Mouse (Mus musculus) MEL-GATA-1-ER (cell line): ENCODE measurements around the gene 1700003F12Rik.

Source experiments
- DNase-seq: peaks from one replicate; pipeline ENCODE4 v3.0.0-alpha.2; 2012; ENCODE audit warnings: low read depth; ENCODE audit errors: extremely low read depth

Gene 1700003F12Rik

DNA sequence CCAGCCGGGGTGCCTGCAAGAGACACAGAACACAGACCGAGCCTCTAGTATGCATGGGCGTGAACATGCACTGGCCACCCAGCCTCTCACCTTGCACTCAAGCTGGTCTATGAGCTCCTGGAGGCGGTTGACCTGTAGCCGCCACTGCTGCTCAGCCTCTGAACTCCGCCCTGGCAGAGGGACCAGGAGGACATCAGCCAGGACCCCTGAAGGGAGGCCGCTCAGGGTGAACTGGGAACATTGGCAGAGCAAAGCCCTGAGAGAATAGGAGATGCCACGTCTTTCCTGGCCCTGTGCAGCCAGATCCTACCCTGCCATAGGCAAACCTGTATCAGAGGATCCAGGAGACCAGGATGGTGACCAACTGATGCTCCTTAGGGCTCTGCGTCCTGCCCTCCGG is at the start of gene 1700003F12Rik:
TSS of gene 1700003F12Rik (plus strand) at position 375 of the 400 bp plus-strand sequence.
- no peak for DNase-seq

GRCm38 (mm10) chr2:154498571-154498970 is 48.3 kb upstream of the 1700003F12Rik start:
- no peak for DNase-seq

- DNase-seq, result no peak
Measured at GRCm38 (mm10) chr2:154499717-154500247, 47.1 kb upstream of the 1700003F12Rik start.

GRCm38 (mm10) chr2:154500758-154501157 is 46.1 kb upstream of the 1700003F12Rik start:
- DNase-seq, result no peak

DNA sequence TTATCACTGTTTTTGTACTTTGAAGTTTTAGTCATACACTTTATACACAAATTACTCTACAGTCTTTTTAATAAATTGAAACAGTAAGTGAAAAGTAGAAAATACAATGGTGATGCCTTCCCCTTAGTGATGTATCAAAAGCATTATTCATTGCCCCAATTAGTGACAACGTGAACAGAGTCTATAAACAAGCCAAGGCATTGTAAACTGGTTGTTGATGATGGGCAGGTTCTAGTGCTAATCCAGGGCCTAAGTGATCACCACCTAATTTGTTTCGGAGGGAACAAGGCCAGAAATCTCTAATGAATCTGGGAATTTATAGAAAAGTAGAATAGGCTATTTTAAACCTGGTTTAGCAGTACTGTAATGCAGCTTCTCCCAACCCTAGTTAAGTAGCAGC is 39.8 kb upstream of the 1700003F12Rik start:
- DNase-seq, result no peak

GRCm38 (mm10) chr2:154507566-154508283 is 39.2 kb upstream of the 1700003F12Rik start:
- DNase-seq, result no peak

- no peak for DNase-seq
Measured at GRCm38 (mm10) chr2:154508450-154508849, 38.4 kb upstream of the 1700003F12Rik start.

GRCm38 (mm10) chr2:154510141-154510540 is 36.7 kb upstream of the 1700003F12Rik start:
- no peak for DNase-seq

DNA sequence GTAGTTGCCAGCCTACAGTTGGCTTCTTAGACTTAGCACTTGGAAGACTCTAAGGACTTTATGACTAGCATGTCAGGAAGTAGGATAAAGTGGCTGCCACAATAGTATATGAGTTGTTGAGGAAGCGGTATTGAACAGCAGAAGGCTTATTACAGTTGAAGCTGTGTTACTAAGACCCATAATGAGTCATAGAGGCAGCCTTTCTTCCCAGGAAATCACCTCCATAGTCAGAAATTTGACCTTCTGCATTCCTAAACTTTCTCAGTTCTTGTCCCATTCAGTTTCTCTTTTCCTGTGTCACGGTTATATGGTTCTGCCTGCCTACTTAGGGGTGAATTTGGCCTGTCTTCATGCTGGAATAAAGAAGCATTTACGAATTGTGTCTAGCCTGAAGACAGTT is 29.9 kb upstream of the 1700003F12Rik start:
- no peak for DNase-seq

DNA sequence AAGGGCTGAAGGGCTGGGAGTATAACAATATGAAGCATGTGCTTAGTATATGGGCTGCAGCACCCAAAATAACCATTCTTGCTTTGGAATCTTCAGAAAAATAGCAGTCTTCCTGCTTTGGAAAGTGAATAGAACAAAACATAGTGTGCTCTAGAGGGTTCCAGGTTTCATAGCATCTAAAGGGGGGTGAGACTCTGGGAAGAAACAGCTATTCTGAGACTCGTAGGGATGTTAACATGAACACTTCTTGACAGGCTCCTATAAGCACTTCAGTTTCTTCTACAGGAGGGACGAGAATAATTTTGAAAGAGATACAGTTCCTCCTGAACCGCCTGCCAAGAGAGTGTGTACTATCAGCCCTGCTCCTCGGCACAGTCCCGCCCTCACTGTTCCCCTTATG is 29.5 kb upstream of the 1700003F12Rik start:
- DNase-seq, result no peak

DNA sequence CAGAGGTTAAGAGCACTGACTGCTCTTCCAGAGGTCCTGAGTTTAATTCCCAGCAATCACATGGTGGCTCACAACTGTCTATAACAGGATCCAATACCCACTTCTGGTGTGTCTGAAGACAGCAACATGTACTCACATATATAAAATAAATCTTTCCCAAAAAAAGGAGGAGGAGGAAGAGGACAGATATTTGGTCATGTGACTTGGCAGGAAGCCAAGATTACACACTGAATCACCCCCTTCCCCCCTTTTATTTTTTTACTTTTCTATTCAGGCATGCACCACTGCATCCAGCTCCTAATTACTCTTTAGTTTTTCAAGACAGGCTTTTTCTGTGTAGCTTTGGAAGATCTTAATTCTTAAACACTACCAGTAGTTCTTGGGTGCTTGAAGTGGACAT is 25.4 kb upstream of the 1700003F12Rik start:
- DNase-seq, result no peak

DNA sequence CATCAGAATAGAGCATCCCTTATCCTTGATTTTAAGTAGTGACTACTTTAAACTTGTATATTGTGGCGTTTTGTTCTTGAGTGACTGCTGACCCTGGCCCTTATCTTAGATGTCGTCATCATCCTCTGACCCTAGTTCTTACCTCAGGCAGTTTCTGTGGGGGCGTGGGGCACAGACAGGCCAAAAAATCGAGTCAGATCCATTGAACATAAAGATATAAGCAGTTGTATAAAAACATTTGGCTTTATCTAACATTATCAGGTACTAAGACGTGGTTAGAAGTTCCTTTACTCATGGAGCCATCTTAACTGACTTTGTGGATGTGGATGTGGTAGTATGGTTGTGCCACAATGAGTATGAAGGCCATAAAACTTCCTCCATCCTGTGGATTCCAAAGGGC is 24.6 kb upstream of the 1700003F12Rik start:
- no peak for DNase-seq

GRCm38 (mm10) chr2:154525285-154525684 is 21.6 kb upstream of the 1700003F12Rik start:
- no peak for DNase-seq

GRCm38 (mm10) chr2:154526531-154526930 is 20.4 kb upstream of the 1700003F12Rik start:
- no peak for DNase-seq

DNA sequence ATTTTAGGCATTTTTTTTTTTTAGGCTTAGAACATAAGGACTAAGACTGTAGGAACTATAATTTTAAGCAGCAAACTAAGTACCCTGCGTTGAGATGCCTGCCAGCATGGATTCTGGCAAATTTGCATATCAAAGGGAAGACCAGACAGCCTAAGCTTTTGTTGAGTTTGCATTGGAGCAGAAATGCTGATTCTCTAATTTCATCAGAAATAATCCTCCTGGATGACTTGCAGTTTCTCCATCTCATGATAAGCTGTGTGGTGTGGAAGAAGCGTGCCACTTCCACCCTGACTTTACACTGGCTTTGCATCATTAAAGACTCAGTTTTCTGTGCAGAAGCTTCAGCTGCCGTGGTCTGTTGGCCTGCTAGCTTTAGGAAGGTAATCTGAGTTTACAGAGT is 14.0 kb upstream of the 1700003F12Rik start:
- DNase-seq, result no peak

DNA sequence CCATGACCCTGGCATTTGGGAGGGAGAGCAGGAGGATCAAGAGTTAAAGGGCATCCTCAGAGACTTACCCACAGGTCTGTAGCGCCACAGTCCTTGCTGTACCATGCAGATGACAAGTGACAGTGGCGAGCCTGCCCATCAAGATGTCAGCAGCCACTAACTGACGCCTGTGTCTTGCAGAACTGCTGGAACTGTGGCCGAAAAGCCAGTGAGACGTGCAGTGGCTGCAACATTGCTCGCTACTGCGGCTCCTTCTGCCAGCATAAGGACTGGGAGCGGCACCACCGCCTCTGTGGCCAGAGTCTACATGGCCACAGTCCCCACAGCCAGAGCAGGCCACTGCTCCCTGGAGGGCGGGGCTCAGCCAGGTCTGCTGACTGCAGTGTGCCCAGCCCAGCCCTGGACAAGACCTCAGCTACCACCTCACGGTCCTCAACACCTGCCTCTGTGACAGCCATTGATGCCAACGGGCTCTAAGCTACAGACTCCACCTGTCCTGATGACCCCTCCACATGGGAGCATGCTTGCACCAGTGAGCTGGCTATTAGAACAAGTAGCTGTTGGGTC is 12.1 kb upstream of the 1700003F12Rik start:
- DNase-seq, result no peak

GRCm38 (mm10) chr2:154538310-154538709 is 8.6 kb upstream of the 1700003F12Rik start:
- no peak for DNase-seq

DNA sequence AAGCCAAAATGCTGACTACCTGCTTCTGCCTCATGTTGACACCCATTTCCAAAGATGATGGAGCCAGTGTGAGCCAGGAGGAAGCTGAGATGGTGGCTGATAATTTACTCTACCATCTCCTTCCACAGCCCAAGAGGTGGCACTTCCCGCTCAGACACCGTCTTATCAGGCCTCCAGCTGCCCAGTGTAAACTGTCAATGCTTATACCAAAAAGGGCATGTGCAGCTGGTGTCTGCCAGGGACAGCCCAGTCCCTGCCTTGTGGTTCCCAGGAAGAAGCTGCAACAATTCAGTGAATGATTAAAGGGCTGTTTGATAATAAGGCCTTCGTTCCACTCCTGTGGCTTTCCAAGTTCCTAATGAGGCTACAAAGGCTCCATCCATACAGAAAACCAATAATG is 8.2 kb upstream of the 1700003F12Rik start:
- DNase-seq, result no peak

DNA sequence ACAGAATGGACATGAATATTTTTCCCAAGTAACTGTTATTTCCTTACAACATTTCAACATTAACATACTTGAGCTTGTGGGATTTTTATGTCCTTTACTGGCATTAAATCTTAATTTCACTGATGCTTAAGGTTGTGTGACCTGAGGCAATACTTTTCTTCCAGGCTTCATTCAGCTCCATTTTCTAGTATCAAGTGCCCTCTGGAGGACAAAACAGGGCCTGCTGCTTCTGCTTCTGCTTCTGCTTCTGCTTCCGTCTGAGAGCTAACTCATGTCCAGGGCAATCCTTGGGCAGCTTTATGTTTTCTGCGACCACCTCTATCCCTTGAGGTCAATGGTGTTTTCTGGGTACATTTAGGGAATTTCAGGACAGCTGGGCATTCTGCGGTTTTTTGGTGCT is 7.2 kb upstream of the 1700003F12Rik start:
- no peak for DNase-seq

DNA sequence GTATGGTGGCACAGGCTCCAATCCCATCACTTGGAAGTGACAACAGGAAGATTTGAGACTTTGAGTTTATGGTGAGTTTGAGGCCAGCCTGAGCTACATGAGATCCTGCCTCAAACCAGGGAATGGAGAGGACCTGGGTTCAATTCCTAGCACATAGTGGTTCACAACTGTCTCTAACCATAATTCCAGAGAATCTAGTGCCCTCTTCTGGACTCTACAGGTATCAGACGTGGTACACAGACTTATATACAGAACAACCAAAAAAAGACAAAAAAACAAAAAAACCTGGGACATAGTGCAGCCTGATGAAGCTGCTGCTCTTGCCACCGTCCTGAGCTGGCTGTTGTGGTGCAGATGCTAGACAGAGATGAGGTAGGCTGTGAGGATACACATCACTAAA is 5.3 kb upstream of the 1700003F12Rik start:
- DNase-seq, result no peak

DNA sequence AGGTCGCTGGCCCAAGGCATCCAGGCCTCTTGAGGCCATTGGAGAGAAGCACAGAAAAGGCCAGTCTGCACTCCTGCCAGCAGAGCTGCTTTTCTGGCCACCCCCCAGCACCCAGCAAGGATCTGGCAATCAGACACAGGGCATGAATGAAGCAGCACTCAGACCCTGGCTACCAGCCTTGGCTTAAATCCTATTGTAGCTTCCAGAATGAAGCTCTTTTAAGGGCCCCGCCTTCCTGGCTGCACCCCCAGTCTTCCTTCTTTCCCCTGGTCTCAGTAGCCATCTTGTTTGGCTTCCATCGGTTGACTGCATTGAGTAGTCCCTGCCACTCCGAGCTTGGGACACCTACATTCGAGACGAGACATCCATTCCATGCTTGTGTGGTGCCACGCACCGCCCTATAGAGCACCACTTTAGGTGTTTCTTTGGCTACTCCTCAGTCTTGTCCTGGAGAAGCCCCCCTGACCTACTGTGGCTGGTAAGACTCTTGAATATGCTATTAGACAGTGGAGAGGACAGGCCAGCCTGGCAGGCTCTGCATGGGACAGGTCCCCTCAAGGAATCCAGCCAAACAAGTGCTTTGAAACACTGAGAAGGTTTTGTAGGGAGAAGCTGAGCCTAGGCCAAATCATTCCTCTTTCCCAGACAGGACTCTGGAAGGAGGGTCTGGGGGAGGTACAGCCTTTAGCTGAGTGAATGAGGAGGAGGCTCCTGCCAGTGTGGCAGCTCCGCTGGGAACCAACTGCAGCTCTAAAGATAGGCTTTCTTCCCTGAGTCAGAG is 3.1 kb upstream of the 1700003F12Rik start:
- no peak for DNase-seq

DNA sequence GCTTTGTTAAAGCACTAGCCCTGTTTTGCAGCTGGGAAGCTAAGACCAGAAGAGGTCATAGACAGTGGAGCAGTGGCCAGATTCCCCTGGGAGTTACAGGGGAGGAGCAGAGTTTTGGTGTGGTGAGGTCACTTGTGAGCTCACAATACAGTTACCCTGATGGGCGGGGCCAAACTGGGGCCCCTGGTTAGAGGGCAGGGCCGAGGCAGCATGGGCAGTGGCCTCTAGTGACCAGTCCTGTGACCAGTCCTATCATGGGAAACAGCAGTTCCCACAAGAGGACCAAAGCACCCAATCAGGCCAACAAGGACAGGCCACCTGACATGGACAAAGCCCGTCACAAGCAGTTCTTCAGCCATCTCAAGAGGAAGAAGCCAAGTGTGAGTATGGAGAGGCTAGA is 1.8 kb downstream of the 1700003F12Rik start:
- DNase-seq, result no peak
